Mouse (Mus musculus): ENCODE results near the gene Pcyox1.
"Not testable (repeated sequence)": the region's sequence is repeated elsewhere in the genome, so short reads cannot be mapped to it uniquely, and the experiment has no call there.

The Pcyox1 gene

GRCm38 (mm10) chr6:86400972-86401371 is 4.0 kb upstream of the Pcyox1 start:
- in situ Hi-C loops (cut with MboI; ENCODE audit: low pct_unique_long_range_greater_than_20kb in 1 of 2, low sequenced_read_pairs in 2 of 2, unreplicated experiment in 1 of 2), result no loop called here

- in situ Hi-C loops (cut with MboI; ENCODE audit: low pct_unique_long_range_greater_than_20kb in 1 of 2, low sequenced_read_pairs in 2 of 2, unreplicated experiment in 1 of 2), result no loop called here
These were observed 3.0 kb upstream of the Pcyox1 start for GRCm38 (mm10) chr6:86399995-86400394.

DNA sequence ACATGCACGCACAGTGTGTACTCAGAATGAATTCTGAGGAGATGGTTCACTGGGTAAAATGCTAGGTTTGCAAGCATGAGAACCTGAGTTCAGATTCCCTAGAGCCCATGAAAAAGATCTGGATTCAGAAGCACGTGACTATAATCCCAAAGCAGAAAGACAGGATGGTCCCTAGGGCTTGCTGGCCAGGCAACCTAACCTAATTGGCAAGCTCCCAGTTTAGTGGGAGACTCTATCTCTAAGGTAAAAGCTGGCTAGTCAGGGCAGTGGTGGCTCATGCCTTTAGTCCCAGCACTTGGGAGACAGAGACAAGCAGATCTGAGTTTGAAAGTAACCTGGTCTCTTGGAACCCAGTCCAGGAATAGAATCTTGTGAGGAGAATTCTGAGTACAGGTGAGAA is 2.0 kb upstream of the Pcyox1 start:
- in situ Hi-C loops (cut with MboI; ENCODE audit: low pct_unique_long_range_greater_than_20kb in 1 of 2, low sequenced_read_pairs in 2 of 2, unreplicated experiment in 1 of 2), result no loop called here

GRCm38 (mm10) chr6:86397257-86397980 is 465 bp upstream of the Pcyox1 start:
- in situ Hi-C loops (cut with MboI; ENCODE audit: low pct_unique_long_range_greater_than_20kb in 1 of 2, low sequenced_read_pairs in 2 of 2, unreplicated experiment in 1 of 2), result no loop called here

DNA sequence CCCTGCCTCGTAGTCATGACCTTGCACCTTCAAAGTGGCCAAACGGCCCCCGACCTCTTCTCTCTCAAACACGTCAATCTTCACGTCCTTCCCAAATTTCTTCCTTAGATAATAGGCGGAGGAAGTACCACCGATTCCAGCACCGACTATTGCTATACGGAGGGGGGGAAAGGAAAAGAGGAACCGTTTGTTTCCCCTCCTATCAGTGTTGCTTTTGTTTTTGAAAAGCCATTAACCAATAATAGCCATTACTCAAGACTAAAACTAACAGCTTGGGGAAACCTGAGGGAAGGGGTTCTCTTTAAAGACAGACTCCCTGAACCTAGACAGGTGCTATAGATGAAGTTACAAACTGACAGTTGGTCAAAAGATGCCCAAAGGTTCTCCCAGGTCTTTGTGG is 985 bp downstream of the Pcyox1 start:
- in situ Hi-C loops (cut with MboI; ENCODE audit: low pct_unique_long_range_greater_than_20kb in 1 of 2, low sequenced_read_pairs in 2 of 2, unreplicated experiment in 1 of 2), result no loop called here

GRCm38 (mm10) chr6:86395021-86395420 is 1.9 kb downstream of the Pcyox1 start:
- in situ Hi-C loops (cut with MboI; ENCODE audit: low pct_unique_long_range_greater_than_20kb in 1 of 2, low sequenced_read_pairs in 2 of 2, unreplicated experiment in 1 of 2), result no loop called here

- in situ Hi-C loops (cut with MboI; ENCODE audit: low pct_unique_long_range_greater_than_20kb in 1 of 2, low sequenced_read_pairs in 2 of 2, unreplicated experiment in 1 of 2), result no loop called here
These were observed 2.8 kb downstream of the Pcyox1 start for GRCm38 (mm10) chr6:86394078-86394720.

GRCm38 (mm10) chr6:86393187-86393586 is 3.8 kb downstream of the Pcyox1 start:
- in situ Hi-C loops (cut with MboI; ENCODE audit: low pct_unique_long_range_greater_than_20kb in 1 of 2, low sequenced_read_pairs in 2 of 2, unreplicated experiment in 1 of 2), result no loop called here

DNA sequence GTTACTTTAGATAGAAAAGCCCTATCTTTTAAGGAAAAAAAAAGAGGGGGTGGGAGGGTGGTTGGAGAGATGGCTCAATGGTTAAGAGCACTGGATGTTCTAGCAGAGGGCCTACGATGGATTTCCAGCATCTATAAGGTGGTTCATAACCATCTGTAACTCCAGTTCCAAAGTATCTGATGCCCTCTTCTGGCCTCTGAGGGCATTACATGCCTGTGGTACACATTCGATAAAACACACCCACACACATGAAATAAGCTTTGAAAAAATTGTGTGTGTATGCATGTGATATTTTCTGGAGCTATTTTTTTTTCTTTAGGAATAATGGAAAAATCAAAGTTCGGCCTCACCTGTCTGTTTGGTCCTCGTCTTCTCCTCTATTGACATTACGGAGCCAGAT is 5.6 kb downstream of the Pcyox1 start:
- in situ Hi-C loops (cut with MboI; ENCODE audit: low pct_unique_long_range_greater_than_20kb in 1 of 2, low sequenced_read_pairs in 2 of 2, unreplicated experiment in 1 of 2), result no loop called here

GRCm38 (mm10) chr6:86388461-86388860 is 8.5 kb downstream of the Pcyox1 start:
- in situ Hi-C loops (cut with MboI; ENCODE audit: low pct_unique_long_range_greater_than_20kb in 1 of 2, low sequenced_read_pairs in 2 of 2, unreplicated experiment in 1 of 2), result no loop called here

DNA sequence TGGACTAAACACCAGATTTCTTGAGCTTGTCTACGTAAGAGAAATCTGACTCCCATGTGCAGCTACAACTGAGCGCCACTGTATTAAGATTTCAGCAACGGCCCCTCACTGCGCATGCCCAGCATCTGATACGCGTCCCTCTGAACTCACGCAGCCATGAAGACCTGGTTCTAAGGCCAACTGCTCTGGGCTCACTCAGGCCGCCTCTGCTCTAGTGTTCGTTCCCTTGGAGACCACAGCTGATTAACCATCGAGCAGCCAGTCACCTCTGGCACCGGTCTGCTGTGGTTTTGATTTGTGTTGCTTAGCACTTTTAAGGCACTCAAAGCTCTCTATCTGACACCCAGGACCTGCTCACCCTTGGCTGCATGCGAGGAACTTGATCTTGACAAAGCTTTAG is 9.6 kb downstream of the Pcyox1 start:
- in situ Hi-C loops (cut with MboI; ENCODE audit: low pct_unique_long_range_greater_than_20kb in 1 of 2, low sequenced_read_pairs in 2 of 2, unreplicated experiment in 1 of 2), result no loop called here

- in situ Hi-C loops (cut with MboI; ENCODE audit: low pct_unique_long_range_greater_than_20kb in 1 of 2, low sequenced_read_pairs in 2 of 2, unreplicated experiment in 1 of 2), result no loop called here
These were observed 11.4 kb downstream of the Pcyox1 start for GRCm38 (mm10) chr6:86385362-86386104.

DNA sequence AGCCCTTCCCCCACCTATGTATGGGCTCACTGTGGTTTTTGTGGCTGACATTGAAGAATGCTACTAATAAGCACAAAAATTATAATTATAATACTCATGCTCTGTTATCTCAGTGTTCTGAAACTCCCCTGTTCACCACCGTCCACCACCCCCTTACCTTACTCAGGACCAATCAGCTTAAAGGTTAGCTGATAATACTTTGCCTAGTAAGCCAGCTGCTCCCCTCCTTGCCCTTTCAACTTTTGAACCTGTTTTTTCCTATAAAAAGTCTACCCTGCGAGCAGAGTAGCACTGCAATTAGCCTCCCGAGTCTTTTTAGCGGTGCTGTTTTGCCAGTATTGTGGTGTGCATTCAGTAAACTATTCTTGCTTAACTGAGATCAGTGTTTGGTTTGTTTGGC is 12.3 kb downstream of the Pcyox1 start:
- in situ Hi-C loops (cut with MboI; ENCODE audit: low pct_unique_long_range_greater_than_20kb in 1 of 2, low sequenced_read_pairs in 2 of 2, unreplicated experiment in 1 of 2), result no loop called here

DNA sequence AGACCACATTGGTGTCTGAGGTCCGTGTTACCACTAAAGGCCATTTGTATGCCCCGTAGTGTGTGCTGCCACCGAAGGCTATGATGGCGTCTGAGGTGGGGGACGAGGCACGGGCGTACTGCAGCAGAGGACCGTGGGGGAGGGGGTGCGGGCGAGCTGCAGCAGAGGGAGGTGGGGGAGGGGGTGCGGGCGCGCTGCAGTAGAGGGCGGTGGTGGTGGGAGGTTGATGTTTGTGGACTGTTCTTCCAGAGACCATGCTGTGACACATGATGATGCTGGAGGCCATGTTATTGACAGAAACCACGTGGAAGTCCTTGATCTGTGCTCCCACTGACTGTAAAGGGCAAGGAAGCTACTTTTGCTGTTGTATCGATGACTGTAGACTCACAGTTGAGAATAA is 13.6 kb downstream of the Pcyox1 start:
- in situ Hi-C loops (cut with MboI; ENCODE audit: low pct_unique_long_range_greater_than_20kb in 1 of 2, low sequenced_read_pairs in 2 of 2, unreplicated experiment in 1 of 2), result no loop called here

GRCm38 (mm10) chr6:86382551-86382950 is 14.4 kb downstream of the Pcyox1 start:
- in situ Hi-C loops (cut with MboI; ENCODE audit: low pct_unique_long_range_greater_than_20kb in 1 of 2, low sequenced_read_pairs in 2 of 2, unreplicated experiment in 1 of 2), result no loop called here

GRCm38 (mm10) chr6:86380112-86380511 is 16.8 kb downstream of the Pcyox1 start:
- in situ Hi-C loops (cut with MboI; ENCODE audit: low pct_unique_long_range_greater_than_20kb in 1 of 2, low sequenced_read_pairs in 2 of 2, unreplicated experiment in 1 of 2), result not testable (repeated sequence)

DNA sequence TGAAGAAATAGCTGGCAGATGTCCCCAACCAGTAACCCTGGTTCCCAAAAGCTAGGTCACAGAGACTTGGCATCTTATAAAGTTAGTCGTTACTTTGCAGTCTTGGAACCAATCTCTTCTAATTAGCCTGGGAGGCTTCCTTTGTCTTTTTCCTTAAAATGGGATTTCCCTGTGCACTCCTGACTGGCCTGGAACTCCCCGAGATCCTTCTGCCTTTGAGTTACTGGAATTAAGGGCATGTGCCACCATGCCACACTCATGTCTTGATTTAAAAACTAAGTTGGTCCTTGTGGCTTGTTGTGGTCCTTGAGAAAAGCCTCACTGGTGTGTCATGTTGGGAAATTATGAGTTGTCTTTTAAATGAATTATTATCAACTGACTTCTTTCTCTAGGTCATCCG is 18.6 kb downstream of the Pcyox1 start:
- in situ Hi-C loops (cut with MboI; ENCODE audit: low pct_unique_long_range_greater_than_20kb in 1 of 2, low sequenced_read_pairs in 2 of 2, unreplicated experiment in 1 of 2), result no loop called here

DNA sequence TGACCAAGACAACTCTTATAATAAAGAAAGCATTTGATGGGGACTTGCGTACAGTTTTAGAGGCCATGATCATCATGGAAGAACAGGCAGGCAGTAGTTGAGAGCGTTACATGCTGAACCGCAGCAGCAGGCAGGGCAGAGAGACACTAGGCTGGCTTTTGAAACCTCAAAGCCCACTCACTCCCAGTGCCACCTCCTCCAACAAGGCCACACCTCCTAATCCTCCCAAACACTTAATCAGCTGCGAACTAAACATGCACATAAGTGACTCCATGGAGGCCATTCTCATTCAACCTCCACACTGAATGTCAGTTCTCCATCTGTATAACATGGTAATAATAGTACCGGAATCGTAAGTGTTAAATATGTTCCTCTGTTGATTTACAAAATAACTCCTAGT is 23.4 kb downstream of the Pcyox1 start:
- in situ Hi-C loops (cut with MboI; ENCODE audit: low pct_unique_long_range_greater_than_20kb in 1 of 2, low sequenced_read_pairs in 2 of 2, unreplicated experiment in 1 of 2), result no loop called here

DNA sequence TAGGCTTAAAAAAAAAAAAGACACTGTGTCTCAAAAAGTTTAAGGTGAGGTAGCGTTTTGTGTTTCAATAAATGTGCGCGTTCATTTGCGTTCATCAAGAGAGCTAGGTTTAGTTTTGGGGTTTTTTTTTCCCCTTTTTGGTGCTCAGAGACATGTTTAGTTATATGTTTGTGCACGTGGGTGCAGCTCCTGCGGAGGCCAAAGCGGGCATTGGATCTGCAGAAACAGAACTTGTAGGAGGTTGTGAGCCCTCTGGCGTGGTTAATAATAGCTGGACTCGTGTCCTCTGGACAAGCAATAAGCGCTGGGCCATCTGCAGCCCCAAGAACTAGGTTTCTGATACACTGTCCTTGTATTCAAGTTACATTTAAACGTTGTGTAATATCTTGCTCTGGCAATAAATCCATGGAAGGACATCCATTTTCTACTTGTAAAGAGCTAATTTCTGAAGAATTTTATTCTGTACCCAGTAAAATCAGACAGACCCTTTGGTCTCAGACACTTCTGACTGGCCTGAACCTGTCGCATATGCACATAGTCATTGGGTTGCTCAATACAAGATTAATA is 24.9 kb downstream of the Pcyox1 start:
- in situ Hi-C loops (cut with MboI; ENCODE audit: low pct_unique_long_range_greater_than_20kb in 1 of 2, low sequenced_read_pairs in 2 of 2, unreplicated experiment in 1 of 2), result no loop called here

Data from mouse embryonic stem cell (cell line).